Mouse (Mus musculus) liver, embryonic 15.5 days (tissue): ENCODE results near the gene Eng. TPM values are rescaled to one million over a fixed set of nuclear protein-coding genes. Genes with fewer than 3 reads are reported as not detected.

Experiments
- ATAC-seq: fragments of 200-750 bp; cut with Nextera tagmentation; 2 replicates; pipeline ENCODE4 v1.8.0; 2017; ENCODE audit warnings: moderate number of reproducible peaks, mild to moderate bottlenecking, moderate library complexity; ENCODE audit not compliant: insufficient read depth
- H3K27ac ChIP-seq: fragments of 300-500 bp; sonication (generic); replicated peaks from 2 replicates; pipeline ENCODE4 v1.5.1; 2015; ENCODE audit warnings: mild to moderate bottlenecking, inconsistent platforms
- H3K27me3 ChIP-seq: fragments of 300-500 bp; sonication (generic); 2 replicates; pipeline ENCODE4 v1.6.1; 2015; ENCODE audit warnings: mild to moderate bottlenecking, inconsistent platforms
- H3K36me3 ChIP-seq: fragments of 300-500 bp; sonication (generic); replicated peaks from 2 replicates; pipeline ENCODE4 v1.6.1; 2015; ENCODE audit warnings: moderate library complexity, mild to moderate bottlenecking, inconsistent platforms
- H3K4me1 ChIP-seq: fragments of 300-500 bp; sonication (generic); replicated peaks from 2 replicates; pipeline ENCODE4 v1.6.1; 2015; ENCODE audit warnings: inconsistent platforms
- H3K4me2 ChIP-seq: fragments of 300-500 bp; sonication (generic); 2 replicates; pipeline ENCODE4 v1.6.1; 2015; ENCODE audit warnings: moderate library complexity, mild to moderate bottlenecking, inconsistent platforms
- H3K4me3 ChIP-seq: fragments of 300-500 bp; sonication (generic); replicated peaks from 2 replicates; pipeline ENCODE4 v1.5.1; 2015; ENCODE audit warnings: mild to moderate bottlenecking, inconsistent platforms
- H3K9ac ChIP-seq: fragments of 300-500 bp; sonication (generic); 2 replicates; pipeline ENCODE4 v1.6.1; 2015; ENCODE audit warnings: moderate library complexity, mild to moderate bottlenecking, inconsistent platforms
- H3K9me3 ChIP-seq: fragments of 300-500 bp; sonication (generic); replicated peaks from 2 replicates; pipeline ENCODE4 v1.6.1; 2016; ENCODE audit warnings: inconsistent platforms
- WGBS: fragments of 180-500 bp; shearing (Covaris S2); methylation state at CpG from one replicate; pipeline ENCODE4 v1.1.7; 2015; ENCODE audit warnings: mixed read lengths; ENCODE audit not compliant: insufficient replicate concordance; 5-methylcytosine and 5-hydroxymethylcytosine counted together
- polyA plus RNA-seq: library from polyadenylated mRNA; unstranded; fragments of >200 nt; fragmentation: Nextera tagmentation; extraction: Ambion mirVana; gene quantifications from 2 replicates; pipeline ENCODE4 v1.2.1, GENCODE M21; 2015

Gene Eng
- polyA plus RNA-seq, 1 experiment from 2014 or later, result 23.5 TPM

- no peak overlapping the region for H3K4me3 ChIP-seq
- H3K9me3 ChIP-seq, result no peaks in the 10 kb centered on the region
- WGBS, result 81% methylated on average over 7 of the region's 7 CpGs
- peaks cover 34% of the 10 kb centered on the region for H3K4me1 ChIP-seq
- no peak overlapping the region for H3K27ac ChIP-seq
- no peaks in the 10 kb centered on the region for H3K27me3 ChIP-seq
- H3K36me3 ChIP-seq, result no peaks in the 10 kb centered on the region
- no peak overlapping the region for H3K9ac ChIP-seq
- ATAC-seq, result no peak
- H3K4me2 ChIP-seq, result no peak overlapping the region
Observed at GRCm38 (mm10) chr2:32668176-32668575, 21.8 kb downstream of the Eng start.

- Histone ChIP-seq H3K27me3 (no peaks in the 10 kb centered on the region), H3K27ac (no peak overlapping the region), H3K9ac (no peak overlapping the region), H3K9me3 (no peaks in the 10 kb centered on the region), H3K36me3 (no peaks in the 10 kb centered on the region), H3K4me3 (no peak overlapping the region), H3K4me2 (no peak overlapping the region), H3K4me1 (peaks cover 40% of the 10 kb centered on the region)
- ATAC-seq, result peak; percentile 57
- WGBS, result 28% methylated on average over 3 of the region's 3 CpGs
Observed at GRCm38 (mm10) chr2:32669876-32670275, 23.5 kb downstream of the Eng start.

- peaks cover 30% of the 10 kb centered on the region for H3K4me1 ChIP-seq
Observed at GRCm38 (mm10) chr2:32671147-32671546, 24.8 kb downstream of the Eng start.

GRCm38 (mm10) chr2:32671907-32672595 is 25.7 kb downstream of the Eng start:
- H3K9me3 ChIP-seq, result no peaks in the 10 kb centered on the region
- H3K4me1 ChIP-seq, result peaks cover 28% of the 10 kb centered on the region
- ATAC-seq, result no peak
- no peak overlapping the region for H3K9ac ChIP-seq
- no peak overlapping the region for H3K27ac ChIP-seq
- H3K4me2 ChIP-seq, result no peak overlapping the region
- no peak overlapping the region for H3K4me3 ChIP-seq
- peaks cover 3% of the 10 kb centered on the region; the same call in 1 of the 2 replicates for H3K36me3 ChIP-seq
- no peaks in the 10 kb centered on the region for H3K27me3 ChIP-seq
- 66% methylated on average over 9 of the region's 9 CpGs for WGBS

More at GRCm38 (mm10) chr2:32671147-32671546, 24.8 kb downstream of the Eng start:
- ATAC-seq, result no peak
- H3K27me3 ChIP-seq, result no peaks in the 10 kb centered on the region
- no peak overlapping the region for H3K4me2 ChIP-seq
- H3K4me3 ChIP-seq, result no peak overlapping the region
- H3K9ac ChIP-seq, result no peak overlapping the region
- WGBS, result 77% methylated on average over 9 of the region's 9 CpGs
- H3K36me3 ChIP-seq, result peaks cover 3% of the 10 kb centered on the region; the same call in 1 of the 2 replicates
- H3K27ac ChIP-seq, result no peak overlapping the region
- H3K9me3 ChIP-seq, result no peaks in the 10 kb centered on the region

GRCm38 (mm10) chr2:32673176-32673917 is 27.0 kb downstream of the Eng start:
- no peaks in the 10 kb centered on the region for H3K9me3 ChIP-seq
- no peaks in the 10 kb centered on the region for H3K27me3 ChIP-seq
- peaks cover 28% of the 10 kb centered on the region for H3K4me1 ChIP-seq
- WGBS, result 49% methylated on average over 16 of the region's 16 CpGs
- no peak overlapping the region for H3K4me3 ChIP-seq
- H3K27ac ChIP-seq, result no peak overlapping the region
- H3K4me2 ChIP-seq, result no peak overlapping the region
- peaks cover 4% of the 10 kb centered on the region; the same call in 1 of the 2 replicates for H3K36me3 ChIP-seq
- ATAC-seq, result peak; percentile 43; the same call in 1 of the 2 replicates
- H3K9ac ChIP-seq, result no peak overlapping the region

GRCm38 (mm10) chr2:32676821-32677220 is 30.4 kb downstream of the Eng start:
- Histone ChIP-seq H3K27ac (no peak overlapping the region), H3K36me3 (peaks cover 9% of the 10 kb centered on the region), H3K27me3 (no peaks in the 10 kb centered on the region), H3K9me3 (no peaks in the 10 kb centered on the region), H3K4me1 (peaks cover 15% of the 10 kb centered on the region), H3K4me3 (no peak overlapping the region), H3K9ac (no peak overlapping the region), H3K4me2 (no peak overlapping the region)
- 83% methylated on average over 3 of the region's 3 CpGs for WGBS
- no peak for ATAC-seq

GRCm38 (mm10) chr2:32677683-32678082 is 31.3 kb downstream of the Eng start:
- peaks cover 18% of the 10 kb centered on the region for H3K36me3 ChIP-seq
- no peak for ATAC-seq
- no peak overlapping the region for H3K4me2 ChIP-seq
- H3K27ac ChIP-seq, result no peak overlapping the region
- H3K27me3 ChIP-seq, result no peaks in the 10 kb centered on the region
- whole genome bisulfite sequencing, result 81% methylated on average over 7 of the region's 7 CpGs
- H3K9me3 ChIP-seq, result no peaks in the 10 kb centered on the region
- H3K4me3 ChIP-seq, result no peak overlapping the region
- H3K4me1 ChIP-seq, result peaks cover 15% of the 10 kb centered on the region
- H3K9ac ChIP-seq, result no peak overlapping the region

GRCm38 (mm10) chr2:32680051-32680451 is 33.7 kb downstream of the Eng start:
- Histone ChIP-seq H3K4me2 (no peak overlapping the region), H3K27me3 (no peaks in the 10 kb centered on the region), H3K4me1 (peaks cover 4% of the 10 kb centered on the region; the same call in 1 of the 2 replicates), H3K36me3 (peaks cover 40% of the 10 kb centered on the region), H3K27ac (no peak overlapping the region), H3K9me3 (no peaks in the 10 kb centered on the region), H3K9ac (no peak overlapping the region), H3K4me3 (no peak overlapping the region)
- 70% methylated on average over 7 of the region's 7 CpGs for WGBS
- no peak for ATAC-seq

GRCm38 (mm10) chr2:32680961-32681650 is 34.7 kb downstream of the Eng start:
- WGBS, result 70% methylated on average over 19 of the region's 19 CpGs
- Histone ChIP-seq H3K27ac (no peak overlapping the region), H3K9me3 (no peaks in the 10 kb centered on the region), H3K36me3 (peaks cover 48% of the 10 kb centered on the region), H3K9ac (no peak overlapping the region), H3K4me3 (no peak overlapping the region), H3K4me2 (no peak overlapping the region), H3K27me3 (no peaks in the 10 kb centered on the region), H3K4me1 (peaks cover 5% of the 10 kb centered on the region; the same call in 1 of the 2 replicates)
- no peak for ATAC-seq

GRCm38 (mm10) chr2:32681754-32682153 is 35.4 kb downstream of the Eng start:
- no peak overlapping the region for H3K27ac ChIP-seq
- no peak for ATAC-seq
- H3K4me2 ChIP-seq, result no peak overlapping the region
- peaks cover 9% of the 10 kb centered on the region; the same call in 1 of the 2 replicates for H3K4me1 ChIP-seq
- no peak overlapping the region for H3K4me3 ChIP-seq
- H3K9me3 ChIP-seq, result no peaks in the 10 kb centered on the region
- H3K27me3 ChIP-seq, result no peaks in the 10 kb centered on the region
- H3K9ac ChIP-seq, result no peak overlapping the region
- peaks cover 54% of the 10 kb centered on the region for H3K36me3 ChIP-seq
- WGBS, result 67% methylated on average over 6 of the region's 6 CpGs
